Mouse (Mus musculus): ENCODE measurements around the gene Chd9. TPM values are rescaled to one million over a fixed set of nuclear protein-coding genes. Genes with fewer than 3 reads are reported as not detected.

Gene Chd9
- polyA plus RNA-seq, 1 experiment = not detected

DNA sequence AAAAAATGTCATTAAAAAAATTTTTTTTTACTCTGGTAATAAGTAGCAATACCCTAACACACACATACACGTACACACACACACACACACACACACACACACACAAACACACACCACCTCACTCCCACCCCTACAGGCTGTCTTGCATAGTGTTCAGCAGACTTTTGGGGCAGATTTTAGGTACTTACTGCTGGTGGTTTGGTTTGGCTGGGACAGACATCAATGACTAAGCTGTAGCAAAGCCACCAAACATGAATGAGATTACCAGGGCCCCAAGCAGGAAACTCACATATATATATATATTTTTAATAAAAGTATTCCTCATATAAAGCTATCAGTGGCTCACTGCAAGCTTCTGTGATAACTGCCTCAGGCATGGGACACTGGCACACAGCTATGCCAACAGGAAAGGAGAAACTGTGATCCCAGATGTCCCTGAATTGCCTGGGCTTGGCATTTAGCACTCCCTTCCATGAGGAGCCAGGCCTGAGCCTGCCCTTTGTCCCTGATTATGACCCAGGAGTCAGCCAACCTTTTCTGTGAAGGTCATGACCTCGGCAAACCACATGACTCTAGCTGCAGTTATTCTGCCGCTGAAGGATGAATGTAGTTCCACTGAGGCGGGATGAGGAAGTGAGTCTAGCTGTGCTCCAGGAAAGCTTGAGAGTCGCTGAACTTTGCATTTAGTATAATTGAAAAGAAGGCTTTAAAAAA, 4.6 kb downstream of the Chd9 start:
- Histone ChIP-seq H3K4me3 (ENCODE audit: insufficient read depth, low read depth, low read length) (no peak overlapping the region), H3K4me1 (ENCODE audit: control insufficient read depth, insufficient read depth, low read length) (peaks cover 13% of the 10 kb centered on the region), H3K27ac (ENCODE audit: insufficient read depth, low read depth, low read length) (no peak overlapping the region)
- WGBS = 67% methylated on average over 5 of the region's 5 CpGs
- TF ChIP-seq POLR2A (IDR thresholded peaks at IDR 0.05; ENCODE audit: insufficient read depth, low read depth, low read length) (no peak), CTCF (IDR thresholded peaks at IDR 0.05; ENCODE audit: insufficient read depth, low read depth, low read length) (no peak)

DNA sequence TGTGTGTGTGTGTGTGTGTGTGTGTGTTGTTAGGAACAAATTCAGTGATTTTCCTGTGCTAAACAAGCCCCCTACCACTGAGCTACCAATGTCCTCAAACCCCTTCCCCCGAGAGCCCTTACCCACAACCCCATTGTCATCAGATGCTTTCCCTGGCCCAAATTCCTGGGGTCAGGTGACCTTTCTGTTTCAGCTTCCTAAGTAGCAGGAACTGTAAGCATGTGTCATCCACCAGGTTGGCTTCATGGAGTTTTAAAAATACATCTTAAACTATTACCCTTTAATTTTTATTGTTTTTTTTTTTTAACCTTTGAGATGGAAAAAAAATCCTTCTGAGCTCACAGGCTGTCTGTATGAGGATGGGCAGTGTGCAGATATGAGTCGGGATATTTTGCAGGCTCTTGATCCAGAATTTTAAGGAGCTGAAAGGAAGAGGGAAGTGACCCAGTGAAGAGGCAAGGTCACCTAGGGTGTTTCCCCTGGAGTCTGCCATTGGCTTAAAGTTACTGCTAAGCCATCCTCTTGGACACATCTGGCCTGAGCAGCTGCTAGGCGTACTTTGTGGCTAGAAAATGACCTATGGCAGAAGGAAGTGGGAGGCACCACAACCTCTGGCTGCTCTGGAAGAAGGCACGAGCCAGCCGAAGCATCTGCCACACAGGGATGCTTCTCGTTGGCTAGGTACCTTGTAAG, 5.6 kb downstream of the Chd9 start:
- 92% methylated on average over 6 of the region's 6 CpGs for WGBS
- no peak overlapping the region for H3K4me3 ChIP-seq (ENCODE audit: insufficient read depth, low read depth, low read length)
- TF ChIP-seq POLR2A (IDR thresholded peaks at IDR 0.05; ENCODE audit: insufficient read depth, low read depth, low read length) = no peak
- no peak for TF ChIP-seq CTCF (IDR thresholded peaks at IDR 0.05; ENCODE audit: insufficient read depth, low read depth, low read length)
- H3K27ac ChIP-seq (ENCODE audit: insufficient read depth, low read depth, low read length) = no peak overlapping the region
- H3K4me1 ChIP-seq (ENCODE audit: control insufficient read depth, insufficient read depth, low read length) = 0 out of 2 replicates have a peak, but pooled peaks cover 9% of the 10 kb centered on the region

DNA sequence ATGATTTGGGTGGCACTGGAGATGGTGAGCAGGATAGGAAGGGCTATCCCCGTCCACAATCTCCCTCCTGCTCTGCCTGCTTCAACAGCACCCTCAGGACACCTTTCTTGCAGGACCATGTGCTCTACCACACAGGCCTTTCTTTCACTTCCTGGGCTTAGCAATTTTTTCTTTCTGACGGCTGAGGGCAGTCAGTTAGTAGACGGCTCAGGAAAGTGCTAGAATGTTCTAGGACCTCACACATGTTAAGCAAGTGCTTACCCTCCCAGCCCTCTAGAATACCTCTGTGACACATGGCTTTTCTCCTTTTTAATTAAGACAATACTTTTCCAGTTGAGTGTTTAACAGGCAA, 6.1 kb downstream of the Chd9 start:
- WGBS = 94% methylated on average over 3 of the region's 3 CpGs
- TF ChIP-seq POLR2A (IDR thresholded peaks at IDR 0.05; ENCODE audit: insufficient read depth, low read depth, low read length) (no peak), CTCF (IDR thresholded peaks at IDR 0.05; ENCODE audit: insufficient read depth, low read depth, low read length) (no peak)
- Histone ChIP-seq H3K4me1 (ENCODE audit: control insufficient read depth, insufficient read depth, low read length) (0 out of 2 replicates have a peak, but pooled peaks cover 6% of the 10 kb centered on the region), H3K4me3 (ENCODE audit: insufficient read depth, low read depth, low read length) (no peak overlapping the region), H3K27ac (ENCODE audit: insufficient read depth, low read depth, low read length) (no peak overlapping the region)

DNA sequence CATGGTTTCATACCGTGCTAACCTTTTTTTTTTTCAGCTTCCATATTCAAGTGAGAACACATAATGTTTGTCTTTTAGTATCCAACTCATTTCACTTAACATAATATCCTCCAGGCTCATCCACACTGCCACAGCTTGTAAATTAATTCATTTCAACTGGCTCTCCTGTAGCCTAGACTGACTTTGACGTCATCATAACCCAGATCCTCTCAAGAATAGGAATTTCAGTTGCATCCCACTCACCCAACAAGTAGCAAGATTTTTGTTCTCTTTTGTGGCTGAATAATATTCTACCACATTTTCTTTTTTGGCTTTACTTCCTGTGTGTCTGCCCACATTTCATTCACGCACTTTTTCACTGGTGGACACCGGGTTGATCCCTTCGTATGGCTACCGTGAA, 9.3 kb downstream of the Chd9 start:
- no peak overlapping the region for H3K4me3 ChIP-seq (ENCODE audit: insufficient read depth, low read depth, low read length)
- TF ChIP-seq POLR2A (IDR thresholded peaks at IDR 0.05; ENCODE audit: insufficient read depth, low read depth, low read length) = no peak
- TF ChIP-seq CTCF (IDR thresholded peaks at IDR 0.05; ENCODE audit: insufficient read depth, low read depth, low read length) = no peak
- peaks cover 2% of the 10 kb centered on the region; the same call in 1 of the 2 replicates for H3K4me1 ChIP-seq (ENCODE audit: control insufficient read depth, insufficient read depth, low read length)
- H3K27ac ChIP-seq (ENCODE audit: insufficient read depth, low read depth, low read length) = no peak overlapping the region
- WGBS = 91% methylated on average over 6 of the region's 6 CpGs

DNA sequence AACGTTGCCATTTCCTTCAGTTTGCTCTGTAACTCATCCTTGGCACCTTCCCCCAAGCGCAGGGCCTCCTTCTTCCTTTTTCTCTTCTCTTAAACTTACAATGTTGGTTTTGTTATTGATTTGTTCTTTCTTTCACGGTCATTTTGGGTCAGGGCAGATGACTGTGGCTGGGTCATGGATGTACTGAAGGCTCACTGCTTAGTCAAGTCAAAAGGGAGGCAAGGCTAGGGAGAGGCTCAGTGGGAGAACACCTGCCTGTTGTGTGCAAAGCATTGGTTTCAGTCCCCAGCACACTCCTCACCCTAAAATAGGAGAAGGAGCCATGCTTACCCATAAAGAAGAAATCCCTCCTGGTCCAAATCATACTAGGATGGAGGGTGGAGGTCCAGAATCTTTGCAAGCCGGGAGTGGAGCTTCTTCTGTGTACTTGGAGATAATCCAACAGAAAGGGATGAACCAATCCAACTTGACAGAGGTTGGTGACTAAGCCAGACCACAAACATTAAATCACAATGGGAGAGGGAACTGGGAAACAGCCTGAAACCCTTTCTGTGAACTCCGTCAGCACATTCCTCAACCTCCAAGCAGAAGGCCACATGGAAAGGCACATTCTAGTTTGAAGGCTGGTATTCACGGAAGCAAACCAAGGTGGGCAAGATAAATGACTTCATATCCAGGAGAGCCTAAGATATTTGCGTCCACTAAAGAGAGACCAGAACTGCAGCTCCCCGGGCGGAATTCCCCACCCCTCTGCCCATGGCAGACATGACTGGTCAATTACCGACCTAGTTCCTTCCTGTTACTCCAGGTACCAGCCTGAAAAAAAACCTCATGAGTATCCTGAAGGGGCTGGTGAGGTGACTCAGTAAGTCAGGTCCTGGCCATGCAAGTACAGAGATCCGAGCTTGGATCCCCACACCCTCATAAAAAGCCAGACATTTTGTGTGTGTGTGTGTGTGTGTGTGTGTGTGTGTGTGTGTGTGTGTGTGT, 11.9 kb downstream of the Chd9 start:
- no peak for TF ChIP-seq CTCF (IDR thresholded peaks at IDR 0.05; ENCODE audit: insufficient read depth, low read depth, low read length)
- TF ChIP-seq POLR2A (IDR thresholded peaks at IDR 0.05; ENCODE audit: insufficient read depth, low read depth, low read length) = no peak
- H3K4me1 ChIP-seq (ENCODE audit: control insufficient read depth, insufficient read depth, low read length) = peaks cover 8% of the 10 kb centered on the region
- H3K4me3 ChIP-seq (ENCODE audit: insufficient read depth, low read depth, low read length) = no peak overlapping the region
- 80% methylated on average over 11 of the region's 11 CpGs for WGBS
- no peak overlapping the region for H3K27ac ChIP-seq (ENCODE audit: insufficient read depth, low read depth, low read length)

DNA sequence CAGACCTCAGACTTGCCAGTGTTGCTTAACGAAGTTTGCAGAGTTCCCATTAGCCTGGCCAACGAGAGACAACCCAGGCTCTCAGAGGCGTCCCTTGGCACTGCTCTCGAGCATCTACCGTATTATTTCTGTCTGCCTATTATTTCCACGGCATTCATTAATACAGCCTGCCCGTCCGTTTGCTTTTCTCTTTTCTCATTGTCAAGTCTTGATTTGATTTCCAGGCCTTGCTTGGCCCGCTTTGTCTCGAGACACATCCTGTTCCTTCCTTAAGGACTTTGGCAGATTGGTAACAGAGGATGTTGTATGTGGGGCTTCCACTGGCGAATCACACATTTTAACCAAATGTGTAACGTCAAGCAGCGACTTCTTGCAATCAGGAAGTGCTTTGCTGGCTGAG, 13.2 kb downstream of the Chd9 start:
- Histone ChIP-seq H3K4me1 (ENCODE audit: control insufficient read depth, insufficient read depth, low read length) (peaks cover 8% of the 10 kb centered on the region), H3K27ac (ENCODE audit: insufficient read depth, low read depth, low read length) (no peak overlapping the region), H3K4me3 (ENCODE audit: insufficient read depth, low read depth, low read length) (no peak overlapping the region)
- TF ChIP-seq POLR2A (IDR thresholded peaks at IDR 0.05; ENCODE audit: insufficient read depth, low read depth, low read length) (no peak), CTCF (IDR thresholded peaks at IDR 0.05; ENCODE audit: insufficient read depth, low read depth, low read length) (no peak)
- WGBS = 57% methylated on average over 13 of the region's 13 CpGs

DNA sequence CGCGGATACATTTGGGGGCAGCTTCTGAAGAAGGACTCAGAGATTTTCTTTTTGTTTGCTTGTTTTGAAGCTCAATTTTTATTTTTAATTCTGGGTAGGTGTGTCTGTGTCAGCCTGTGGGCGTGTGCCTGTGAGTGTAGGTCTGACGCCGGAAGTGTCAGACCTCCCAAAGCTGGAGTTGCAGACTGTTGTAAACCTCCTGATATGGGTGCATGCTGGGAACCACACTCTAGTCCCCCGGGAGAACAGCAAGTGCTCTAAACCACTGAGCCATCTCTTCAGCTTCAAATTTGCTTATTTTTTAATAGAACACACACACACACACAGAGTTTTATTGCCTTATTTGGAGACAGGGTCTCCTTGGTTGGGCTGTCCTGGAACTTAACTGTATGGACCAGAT, 15.0 kb downstream of the Chd9 start:
- TF ChIP-seq POLR2A (IDR thresholded peaks at IDR 0.05; ENCODE audit: insufficient read depth, low read depth, low read length) (no peak), CTCF (IDR thresholded peaks at IDR 0.05; ENCODE audit: insufficient read depth, low read depth, low read length) (no peak)
- 75% methylated on average over 6 of the region's 6 CpGs for WGBS
- H3K27ac ChIP-seq (ENCODE audit: insufficient read depth, low read depth, low read length) = no peak overlapping the region
- H3K4me3 ChIP-seq (ENCODE audit: insufficient read depth, low read depth, low read length) = no peak overlapping the region
- peaks cover 8% of the 10 kb centered on the region for H3K4me1 ChIP-seq (ENCODE audit: control insufficient read depth, insufficient read depth, low read length)

DNA sequence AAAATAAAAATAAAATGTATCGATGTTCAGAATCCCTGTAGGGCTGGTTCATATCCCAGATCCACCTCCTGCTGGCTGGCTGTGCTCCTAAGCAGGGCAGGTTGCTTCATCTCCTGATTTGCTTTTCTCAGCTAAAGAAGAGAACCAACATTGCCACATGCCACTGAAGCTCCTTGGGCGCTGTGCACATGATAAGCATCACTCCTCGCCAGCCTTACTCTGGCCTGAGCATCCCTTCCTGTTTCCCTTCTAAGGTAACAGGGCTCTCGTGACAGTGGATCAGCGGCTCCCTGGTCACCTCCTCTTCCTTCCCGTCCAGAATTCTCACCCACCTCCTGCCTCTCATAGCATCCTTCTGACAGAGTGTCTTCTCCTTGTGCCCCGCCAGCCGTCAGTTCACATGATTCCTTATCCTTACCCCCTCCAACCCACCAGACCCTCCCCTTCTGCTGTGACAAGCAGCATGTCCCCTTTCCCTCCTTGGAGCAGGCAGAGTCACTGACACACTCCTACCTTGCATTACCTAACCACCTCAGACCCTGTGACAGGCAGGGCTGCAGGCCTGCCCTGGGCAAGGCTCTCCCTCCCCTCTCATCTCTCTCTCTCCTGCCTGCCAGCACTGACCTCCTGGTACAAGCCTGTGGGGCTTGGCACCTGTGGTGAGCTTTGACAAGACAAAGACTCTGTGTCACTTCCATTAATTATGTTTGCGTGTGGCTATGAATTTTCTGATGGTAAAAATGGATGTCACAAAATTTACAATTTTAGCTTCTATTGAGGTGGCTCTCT, 16.2 kb downstream of the Chd9 start:
- WGBS = 86% methylated on average over 9 of the region's 9 CpGs
- Histone ChIP-seq H3K4me3 (ENCODE audit: insufficient read depth, low read depth, low read length) (no peak overlapping the region), H3K27ac (ENCODE audit: insufficient read depth, low read depth, low read length) (no peak overlapping the region), H3K4me1 (ENCODE audit: control insufficient read depth, insufficient read depth, low read length) (peaks cover 11% of the 10 kb centered on the region)
- TF ChIP-seq CTCF (IDR thresholded peaks at IDR 0.05; ENCODE audit: insufficient read depth, low read depth, low read length) (no peak), POLR2A (IDR thresholded peaks at IDR 0.05; ENCODE audit: insufficient read depth, low read depth, low read length) (no peak)

Data from olfactory bulb, adult 2 months (tissue).